Mouse (Mus musculus) forebrain, embryonic 16.5 days (tissue): ENCODE measurements around the gene Clock. TPM values are rescaled to one million over a fixed set of nuclear protein-coding genes. Genes with fewer than 3 reads are reported as not detected.

ENCODE experiments used
- ATAC-seq: fragments of 200-750 bp; cut with Nextera tagmentation; 2 replicates; pipeline ENCODE4 v1.8.0; 2017; ENCODE audit warnings: mild to moderate bottlenecking, moderate library complexity
- H3K27ac ChIP-seq: fragments of 300-500 bp; sonication (generic); 2 replicates; pipeline ENCODE4 v1.5.1; 2014; ENCODE audit warnings: low read length, control low read depth
- H3K27me3 ChIP-seq: fragments of 300-500 bp; sonication (generic); replicated peaks from 2 replicates; pipeline ENCODE4 v1.6.1; 2014; ENCODE audit warnings: low read length; ENCODE audit not compliant: control insufficient read depth, insufficient read depth
- H3K36me3 ChIP-seq: fragments of 300-500 bp; sonication (generic); 2 replicates; pipeline ENCODE4 v1.6.1; 2014; ENCODE audit not compliant: control insufficient read depth, insufficient read depth
- H3K4me1 ChIP-seq: fragments of 300-500 bp; sonication (generic); replicated peaks from 2 replicates; pipeline ENCODE4 v1.6.1; 2014; ENCODE audit warnings: low read length; ENCODE audit not compliant: control insufficient read depth, insufficient read depth
- H3K4me2 ChIP-seq: fragments of 300-500 bp; sonication (generic); 2 replicates; pipeline ENCODE4 v1.6.1; 2014; ENCODE audit warnings: mild to moderate bottlenecking, low read length, control low read depth
- H3K4me3 ChIP-seq: fragments of 300-500 bp; sonication (generic); replicated peaks from 2 replicates; pipeline ENCODE4 v1.5.1; 2014; ENCODE audit warnings: mild to moderate bottlenecking, low read length, control low read depth
- H3K9ac ChIP-seq: fragments of 300-500 bp; sonication (generic); replicated peaks from 2 replicates; pipeline ENCODE4 v1.6.1; 2014; ENCODE audit warnings: low read depth, low read length, control low read depth
- H3K9me3 ChIP-seq: fragments of 300-500 bp; sonication (generic); 2 replicates; pipeline ENCODE4 v1.6.1; 2016; ENCODE audit warnings: low read length; ENCODE audit not compliant: control insufficient read depth
- WGBS: fragments of 180-500 bp; shearing (Covaris S2); extraction: QIAGEN DNeasy Blood & Tissue Kit; methylation state at CpG from one replicate; pipeline ENCODE4 v1.1.7; 2014; 5-methylcytosine and 5-hydroxymethylcytosine counted together
- polyA plus RNA-seq: library from polyadenylated mRNA; unstranded; fragments of >200 nt; fragmentation: Nextera tagmentation; extraction: Ambion mirVana; gene quantifications from 2 replicates; pipeline ENCODE4 v1.2.1, GENCODE M21; 2015

Gene Clock
- polyA plus RNA-seq, 1 experiment from 2014 or later: 16.7 TPM

DNA sequence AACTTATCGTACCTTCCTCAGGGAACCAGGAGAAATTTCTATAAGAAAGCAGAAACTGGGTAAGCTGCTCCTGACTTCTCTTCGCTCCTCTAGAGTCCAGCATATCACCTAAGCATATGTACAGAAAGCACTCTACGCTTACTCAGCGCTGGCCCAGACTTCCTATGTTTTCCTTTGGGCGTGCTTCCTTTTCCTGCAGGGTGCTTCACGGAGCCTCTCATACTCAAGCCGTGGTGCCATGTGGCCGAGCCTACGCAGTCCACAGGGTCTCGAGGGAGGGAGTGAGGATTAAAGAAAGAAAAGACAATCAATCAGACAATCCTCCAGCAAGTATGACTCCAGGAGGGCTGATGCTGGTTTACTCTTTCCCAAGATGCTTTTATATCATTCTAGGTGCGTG lies 127.8 kb downstream of the Clock start:
- Histone ChIP-seq H3K27ac (no peak overlapping the region), H3K9ac (no peak overlapping the region), H3K4me1 (no peaks in the 10 kb centered on the region), H3K9me3 (no peaks in the 10 kb centered on the region), H3K4me3 (no peak overlapping the region), H3K4me2 (no peak overlapping the region), H3K27me3 (no peaks in the 10 kb centered on the region), H3K36me3 (no peaks in the 10 kb centered on the region)
- WGBS: 84% methylated on average over 11 of the region's 11 CpGs
- no peak for ATAC-seq

DNA sequence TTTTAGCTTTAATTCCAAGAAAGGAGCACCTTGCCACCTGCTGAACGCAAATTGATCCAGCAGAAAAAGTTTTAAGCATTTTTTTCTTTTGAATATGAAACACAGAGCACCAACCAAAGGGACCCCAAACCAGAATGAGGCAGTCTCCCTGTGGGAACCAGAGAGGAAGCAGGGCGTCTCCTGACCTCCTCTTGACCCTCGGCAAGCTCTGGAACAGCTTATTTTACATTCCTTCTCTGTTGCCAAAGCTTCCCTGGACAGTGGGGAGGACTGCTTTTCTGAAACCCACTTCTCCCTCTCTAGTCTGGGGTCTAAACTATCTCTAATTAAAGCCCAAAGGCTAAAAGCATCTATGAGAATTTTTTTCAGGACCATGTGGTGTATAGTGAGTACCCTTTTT lies 128.2 kb downstream of the Clock start:
- Histone ChIP-seq H3K4me2 (no peak overlapping the region), H3K27me3 (no peaks in the 10 kb centered on the region), H3K27ac (no peak overlapping the region), H3K9me3 (no peaks in the 10 kb centered on the region), H3K9ac (no peak overlapping the region), H3K4me1 (no peaks in the 10 kb centered on the region), H3K36me3 (no peaks in the 10 kb centered on the region), H3K4me3 (no peak overlapping the region)
- 57% methylated on average over 3 of the region's 3 CpGs for WGBS
- ATAC-seq: no peak

DNA sequence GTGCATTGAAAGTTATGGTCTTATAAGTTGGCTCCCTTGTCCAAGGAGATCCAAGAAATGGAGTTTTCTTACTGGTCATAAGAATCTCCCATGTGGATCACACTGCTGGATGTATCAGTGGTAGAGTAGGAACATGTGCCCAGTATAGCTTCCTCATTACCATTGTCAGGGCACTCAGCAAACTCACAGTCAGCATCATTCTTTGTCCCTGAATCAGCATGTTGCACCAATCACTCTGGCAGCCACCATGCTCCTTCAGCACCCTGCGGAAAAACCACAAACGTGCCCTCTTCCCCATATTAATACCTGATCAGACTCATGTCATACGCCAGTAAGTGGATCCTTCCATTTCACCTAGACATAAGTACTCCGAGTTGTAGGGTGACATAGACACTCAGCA lies 129.5 kb downstream of the Clock start:
- no peak overlapping the region for H3K9ac ChIP-seq
- H3K9me3 ChIP-seq: no peaks in the 10 kb centered on the region
- H3K36me3 ChIP-seq: no peaks in the 10 kb centered on the region
- no peaks in the 10 kb centered on the region for H3K27me3 ChIP-seq
- WGBS: 84% methylated on average over 4 of the region's 4 CpGs
- no peak for ATAC-seq
- no peak overlapping the region for H3K27ac ChIP-seq
- no peak overlapping the region for H3K4me2 ChIP-seq
- no peaks in the 10 kb centered on the region for H3K4me1 ChIP-seq
- no peak overlapping the region for H3K4me3 ChIP-seq

- Histone ChIP-seq H3K9me3 (no peaks in the 10 kb centered on the region), H3K4me3 (no peak overlapping the region), H3K9ac (no peak overlapping the region), H3K27ac (no peak overlapping the region), H3K4me2 (no peak overlapping the region), H3K36me3 (no peaks in the 10 kb centered on the region), H3K27me3 (no peaks in the 10 kb centered on the region), H3K4me1 (no peaks in the 10 kb centered on the region)
- no peak for ATAC-seq
Observed at GRCm38 (mm10) chr5:76171039-76171438, 133.6 kb downstream of the Clock start.

GRCm38 (mm10) chr5:76170522-76170921 lies 134.1 kb downstream of the Clock start:
- Histone ChIP-seq H3K27me3 (no peaks in the 10 kb centered on the region), H3K4me2 (no peak overlapping the region), H3K4me3 (no peak overlapping the region), H3K36me3 (no peaks in the 10 kb centered on the region), H3K9me3 (no peaks in the 10 kb centered on the region), H3K9ac (no peak overlapping the region), H3K4me1 (no peaks in the 10 kb centered on the region), H3K27ac (no peak overlapping the region)
- no peak for ATAC-seq
- 85% methylated on average over 4 of the region's 4 CpGs for WGBS

DNA sequence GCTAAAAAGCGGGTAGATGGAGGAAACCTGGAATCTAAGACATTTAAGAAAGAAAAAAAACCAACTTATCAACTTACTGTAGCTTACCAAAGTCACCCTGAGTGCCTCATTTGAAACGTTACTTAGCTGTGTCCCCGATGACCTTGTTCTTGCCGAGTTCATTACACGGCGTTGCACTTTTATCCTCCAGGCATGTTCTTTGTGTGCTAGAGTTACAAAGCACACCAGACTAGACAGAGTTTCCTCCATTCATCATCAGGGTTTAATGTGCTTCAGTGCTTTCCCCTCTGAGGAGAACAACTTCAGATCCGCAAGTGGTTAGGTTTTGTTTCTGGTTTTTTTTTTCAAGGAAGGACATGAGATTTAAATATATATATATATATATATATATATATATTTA lies 139.8 kb downstream of the Clock start:
- H3K4me3 ChIP-seq: no peak overlapping the region

GRCm38 (mm10) chr5:76163828-76164390 lies 140.7 kb downstream of the Clock start:
- ATAC-seq: no peak
- Histone ChIP-seq H3K36me3 (no peaks in the 10 kb centered on the region), H3K27me3 (no peaks in the 10 kb centered on the region), H3K9me3 (no peaks in the 10 kb centered on the region), H3K9ac (no peak overlapping the region), H3K27ac (no peak overlapping the region), H3K4me1 (no peaks in the 10 kb centered on the region), H3K4me3 (no peak overlapping the region), H3K4me2 (no peak overlapping the region)
- WGBS: 69% methylated on average over 4 of the region's 4 CpGs

More for the DNA sequence above, 139.8 kb downstream of the Clock start:
- no peak for ATAC-seq
- Histone ChIP-seq H3K9ac (no peak overlapping the region), H3K36me3 (no peaks in the 10 kb centered on the region), H3K27ac (no peak overlapping the region), H3K4me1 (no peaks in the 10 kb centered on the region), H3K4me2 (no peak overlapping the region), H3K27me3 (no peaks in the 10 kb centered on the region), H3K9me3 (no peaks in the 10 kb centered on the region)
- 78% methylated on average over 7 of the region's 7 CpGs for WGBS

GRCm38 (mm10) chr5:76162926-76163325 lies 141.7 kb downstream of the Clock start:
- Histone ChIP-seq H3K9me3 (no peaks in the 10 kb centered on the region), H3K27me3 (no peaks in the 10 kb centered on the region), H3K4me3 (no peak overlapping the region), H3K27ac (no peak overlapping the region), H3K36me3 (no peaks in the 10 kb centered on the region), H3K9ac (no peak overlapping the region), H3K4me1 (no peaks in the 10 kb centered on the region), H3K4me2 (no peak overlapping the region)
- 91% methylated on average over 5 of the region's 5 CpGs for WGBS
- no peak for ATAC-seq

DNA sequence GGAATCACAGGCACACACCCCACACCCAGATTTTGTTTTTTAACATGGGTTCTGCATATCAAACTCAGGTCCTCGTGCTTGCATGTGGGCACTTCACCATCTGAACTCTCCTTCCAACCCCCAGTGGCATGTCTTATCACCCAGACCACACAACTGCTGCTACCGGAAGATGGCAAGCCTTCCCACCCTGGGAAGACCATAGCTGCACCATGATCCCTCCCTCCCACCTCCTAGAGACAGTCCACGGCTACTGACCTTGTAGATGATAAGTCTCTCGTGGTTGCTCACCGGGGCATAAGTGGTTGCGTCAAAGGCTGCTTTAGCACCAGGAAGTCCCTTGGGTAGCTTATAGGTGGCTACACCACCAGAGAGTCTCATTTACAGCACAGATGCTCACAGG lies 143.1 kb downstream of the Clock start:
- Histone ChIP-seq H3K9ac (no peak overlapping the region), H3K4me2 (no peak overlapping the region), H3K9me3 (no peaks in the 10 kb centered on the region), H3K4me3 (no peak overlapping the region), H3K36me3 (no peaks in the 10 kb centered on the region), H3K4me1 (no peaks in the 10 kb centered on the region), H3K27ac (no peak overlapping the region), H3K27me3 (no peaks in the 10 kb centered on the region)
- 94% methylated on average over 6 of the region's 6 CpGs for WGBS
- no peak for ATAC-seq

DNA sequence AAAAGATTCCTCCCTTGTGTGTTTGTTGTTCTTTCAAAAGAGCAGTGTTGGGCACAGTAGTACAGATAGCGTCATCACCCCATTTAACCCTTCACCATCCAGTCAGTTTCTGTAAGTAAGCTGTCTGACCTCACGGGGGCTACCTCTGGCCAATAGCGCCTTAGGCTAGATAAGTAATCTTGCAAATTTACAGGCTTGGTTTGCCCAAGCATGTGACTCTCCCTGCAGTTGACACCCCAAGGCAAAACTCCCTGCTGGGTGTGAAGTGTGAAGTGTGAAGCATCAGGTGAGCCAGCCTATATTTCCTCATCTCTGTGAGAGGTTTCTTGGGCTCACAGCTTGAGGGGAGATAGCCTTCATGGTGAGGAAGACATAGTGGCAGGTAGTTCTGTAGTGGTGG lies 144.5 kb downstream of the Clock start:
- no peaks in the 10 kb centered on the region for H3K36me3 ChIP-seq
- no peaks in the 10 kb centered on the region for H3K4me1 ChIP-seq
- H3K4me2 ChIP-seq: no peak overlapping the region
- no peak overlapping the region for H3K27ac ChIP-seq
- no peak overlapping the region for H3K9ac ChIP-seq
- no peaks in the 10 kb centered on the region for H3K27me3 ChIP-seq
- no peak overlapping the region for H3K4me3 ChIP-seq
- no peaks in the 10 kb centered on the region for H3K9me3 ChIP-seq
- WGBS: 71% methylated on average over 3 of the region's 3 CpGs
- ATAC-seq: no peak
